Mouse (Mus musculus): ENCODE data around the gene Zfand6.

Gene Zfand6

DNA sequence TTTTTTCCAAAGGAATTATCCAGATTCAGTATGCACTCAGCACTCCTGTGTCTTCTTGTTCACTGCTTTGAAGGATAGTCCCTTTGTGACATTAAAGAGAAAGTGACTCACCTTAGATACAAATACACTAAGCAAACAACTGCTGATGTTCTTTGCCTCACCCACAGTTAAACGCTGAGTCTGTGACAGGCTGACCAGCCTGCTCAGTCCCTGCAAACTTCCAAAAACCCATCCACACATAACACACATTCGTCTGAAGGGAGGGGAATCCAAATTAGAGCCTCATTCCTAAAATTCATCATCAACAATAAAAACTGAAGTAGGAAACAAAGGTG lies 37.8 kb downstream of the Zfand6 start:
- in situ Hi-C loops (cut with MboI, MseI): no loop called here

GRCm38 (mm10) chr7:84651303-84651986 lies 38.3 kb downstream of the Zfand6 start:
- in situ Hi-C loops (cut with MboI, MseI): no loop called here

- in situ Hi-C loops (cut with MboI, MseI): no loop called here
Measured at GRCm38 (mm10) chr7:84649016-84649415, 40.7 kb downstream of the Zfand6 start.

GRCm38 (mm10) chr7:84646256-84646655 lies 43.5 kb downstream of the Zfand6 start:
- in situ Hi-C loops (cut with MboI, MseI): no loop called here

GRCm38 (mm10) chr7:84643270-84643998 lies 46.3 kb downstream of the Zfand6 start:
- in situ Hi-C loops (cut with MboI, MseI): no loop called here

DNA sequence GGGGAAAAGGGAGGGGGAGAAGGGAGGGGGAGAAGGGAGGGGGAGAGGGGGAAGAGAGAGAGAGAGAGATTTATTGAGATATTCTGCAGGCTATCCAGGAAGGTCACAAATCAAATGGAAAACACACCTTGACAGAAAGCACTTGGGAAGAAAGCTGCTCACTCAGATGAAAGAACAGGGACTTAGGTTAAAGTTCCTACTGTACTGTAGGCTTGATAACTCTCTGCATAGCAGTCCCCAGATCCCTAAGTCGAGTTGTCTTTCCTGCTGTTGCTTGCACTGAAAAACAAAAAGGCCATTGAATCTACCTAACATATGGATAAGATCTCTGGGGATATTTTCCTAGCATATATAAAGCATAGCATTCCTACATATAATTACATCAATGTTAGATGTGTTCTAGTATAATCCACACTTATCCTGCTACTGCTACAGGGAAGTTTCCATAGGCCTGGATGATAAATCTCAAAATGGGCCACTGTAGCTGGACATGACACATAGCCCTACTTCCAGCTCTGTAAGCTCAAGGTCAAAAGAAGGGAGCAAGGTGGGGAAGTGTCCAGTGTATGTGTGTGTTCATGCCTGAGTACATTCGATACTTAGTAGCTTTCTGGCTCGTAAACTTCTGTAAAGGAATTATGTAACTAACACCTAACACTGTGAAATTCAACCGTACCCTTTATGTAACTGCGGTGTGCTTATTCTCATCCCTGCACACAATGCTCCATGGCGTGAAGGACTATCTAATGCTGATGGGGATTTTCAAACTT lies 47.4 kb downstream of the Zfand6 start:
- in situ Hi-C loops (cut with MboI, MseI): no loop called here

- in situ Hi-C loops (cut with MboI, MseI): no loop called here
Measured at GRCm38 (mm10) chr7:84636939-84637338, 52.8 kb downstream of the Zfand6 start.

GRCm38 (mm10) chr7:84631878-84632277 lies 57.9 kb downstream of the Zfand6 start:
- in situ Hi-C loops (cut with MboI, MseI): no loop called here

- in situ Hi-C loops (cut with MboI, MseI): no loop called here
Measured at GRCm38 (mm10) chr7:84623718-84624117, 66.0 kb downstream of the Zfand6 start.

- in situ Hi-C loops (cut with MboI, MseI): no loop called here
Measured at GRCm38 (mm10) chr7:84620956-84621355, 68.8 kb downstream of the Zfand6 start.

DNA sequence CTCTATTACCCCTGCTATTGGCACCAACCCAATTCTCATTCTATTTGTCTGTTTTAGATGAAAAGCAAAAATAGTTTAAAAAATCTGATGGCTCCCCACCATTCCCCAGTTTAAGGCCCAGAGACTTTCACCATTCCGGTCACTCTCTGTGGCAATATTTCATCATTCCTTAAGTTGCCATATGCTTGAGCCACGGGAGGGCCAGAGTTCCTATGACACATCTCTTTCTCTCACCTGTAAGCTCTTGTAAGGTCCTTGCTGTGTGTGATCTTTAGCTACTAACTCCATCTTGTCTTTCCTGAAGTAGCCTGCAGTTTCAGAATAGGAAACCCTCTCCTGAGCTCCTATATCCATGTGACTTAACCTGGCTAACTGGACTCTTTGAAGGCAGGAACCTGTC lies 70.8 kb downstream of the Zfand6 start:
- in situ Hi-C loops (cut with MboI, MseI): no loop called here

DNA sequence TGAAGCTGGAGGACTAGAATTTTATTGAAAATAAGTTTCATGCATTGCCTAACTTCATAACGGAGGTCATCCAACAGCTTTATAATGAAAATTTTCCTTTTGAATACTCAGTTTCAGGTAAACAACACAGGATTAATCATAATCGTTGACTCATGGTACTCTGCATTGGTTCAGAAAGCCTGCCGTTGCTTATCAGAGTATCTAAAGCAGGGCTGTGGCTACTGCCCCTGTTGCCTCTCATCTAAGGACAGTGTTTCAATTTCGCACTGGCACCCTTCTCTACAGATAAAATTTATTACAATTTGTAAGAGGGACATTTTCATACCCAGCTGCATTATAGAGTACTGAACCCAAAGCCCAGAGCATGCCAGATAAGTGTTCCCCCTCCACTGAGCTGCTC lies 77.3 kb downstream of the Zfand6 start:
- in situ Hi-C loops (cut with MboI, MseI): no loop called here

- in situ Hi-C loops (cut with MboI, MseI): no loop called here
Measured at GRCm38 (mm10) chr7:84611609-84612008, 78.2 kb downstream of the Zfand6 start.

GRCm38 (mm10) chr7:84606293-84606749 lies 83.4 kb downstream of the Zfand6 start, which contains the start of gene Fah:
Gene Fah (minus strand): TSS chr7:84606722.
- in situ Hi-C loops (cut with MboI, MseI): loop anchor here (5.0 kb wide), 1 partner anchor 76 kb away; no protein-coding TSS in a partner anchor

GRCm38 (mm10) chr7:84605704-84606292 lies 84.0 kb downstream of the Zfand6 start:
- in situ Hi-C loops (cut with MboI, MseI): loop anchor here (5.0 kb wide), 1 partner anchor 77 kb away; no protein-coding TSS in a partner anchor

DNA sequence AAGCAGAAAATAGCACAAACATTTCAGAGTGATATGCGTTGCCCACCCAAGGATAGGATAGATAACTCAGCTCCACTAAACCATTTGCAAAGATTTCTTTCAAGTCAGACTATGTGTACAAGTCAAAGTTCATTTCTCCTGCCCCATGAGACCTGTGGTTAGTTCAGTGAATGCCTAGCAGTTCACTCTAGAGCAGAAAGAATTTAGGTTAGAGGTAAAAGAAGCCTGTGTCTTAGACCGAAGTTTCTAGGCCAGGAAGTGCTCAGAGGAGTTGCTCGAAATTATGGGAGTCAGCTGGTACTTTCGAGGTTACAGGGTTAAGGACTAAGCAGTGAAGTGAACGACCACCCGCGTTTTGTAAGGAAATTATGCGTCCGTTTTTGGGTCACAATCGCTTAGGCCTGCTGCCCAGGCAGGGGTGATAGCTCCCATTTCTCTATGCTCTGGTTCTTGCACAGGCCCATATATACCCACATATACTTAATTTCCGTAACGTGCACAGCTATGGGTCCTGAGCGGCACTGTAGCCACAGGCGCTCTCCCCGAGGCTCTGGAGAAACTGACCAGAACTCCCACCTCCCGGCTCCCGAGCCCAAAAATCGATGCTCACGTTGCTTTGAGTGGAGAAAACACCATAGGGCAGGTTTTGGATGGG lies 84.6 kb downstream of the Zfand6 start:
- in situ Hi-C loops (cut with MboI, MseI): loop anchor here (5.0 kb wide), 1 partner anchor 77 kb away; no protein-coding TSS in a partner anchor

GRCm38 (mm10) chr7:84604501-84604900 lies 85.3 kb downstream of the Zfand6 start:
- in situ Hi-C loops (cut with MboI, MseI): no loop called here

DNA sequence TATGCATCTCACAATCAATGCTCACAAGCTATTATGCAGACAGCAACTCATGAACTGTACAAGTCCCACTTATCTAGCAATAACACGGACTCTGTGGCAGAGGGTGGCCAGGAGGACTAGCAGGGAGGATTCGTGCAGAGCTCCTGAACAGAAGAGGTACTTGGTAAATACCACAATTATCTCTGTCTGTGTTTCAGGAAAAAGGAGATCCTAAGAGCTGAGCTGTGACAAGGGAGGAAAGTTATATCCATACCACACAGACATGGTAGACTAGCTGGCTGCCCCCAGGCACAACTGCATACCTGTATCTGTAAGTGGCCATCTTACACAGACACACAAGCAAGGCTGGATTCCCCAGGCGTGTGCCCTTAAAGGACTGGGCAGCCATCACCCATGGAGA lies 88.4 kb downstream of the Zfand6 start:
- in situ Hi-C loops (cut with MboI, MseI): no loop called here

DNA sequence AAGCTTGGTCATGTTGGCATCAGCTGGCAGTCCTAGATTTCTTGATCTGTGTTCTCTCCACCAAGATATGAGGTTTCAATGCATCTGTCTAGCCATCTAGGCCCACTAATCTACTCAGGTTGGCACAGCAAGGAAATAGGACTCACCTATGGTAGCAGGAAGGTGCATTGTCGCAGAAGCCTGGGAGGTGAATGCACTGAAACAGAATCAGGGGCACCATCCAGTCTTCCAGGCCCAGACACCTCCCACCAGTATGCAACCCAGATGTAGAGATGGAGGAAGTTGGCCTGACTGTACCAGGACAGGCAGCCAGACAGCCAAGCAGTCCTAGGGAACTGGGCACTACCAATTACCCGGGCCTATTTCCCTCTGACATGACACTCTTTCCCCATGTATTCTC lies 89.1 kb downstream of the Zfand6 start:
- in situ Hi-C loops (cut with MboI, MseI): no loop called here

GRCm38 (mm10) chr7:84596633-84597032 lies 93.1 kb downstream of the Zfand6 start:
- in situ Hi-C loops (cut with MboI, MseI): no loop called here

- in situ Hi-C loops (cut with MboI, MseI): no loop called here
Measured at GRCm38 (mm10) chr7:84596002-84596401, 93.8 kb downstream of the Zfand6 start.

Measured in T-helper 2 cell (primary cell).